Mouse (Mus musculus) mammary gland, adult 2 months (tissue): ENCODE results near the gene Epop. TPM values are rescaled to one million over a fixed set of nuclear protein-coding genes. Genes with fewer than 3 reads are reported as not detected.

Experiments used
- polyA plus RNA-seq: library from polyadenylated mRNA; depleted of rRNA; stranded (reverse); fragments of >200 nt; gene quantifications from 2 replicates; pipeline ENCODE4 v1.2.3, GENCODE M21; 2012; ENCODE audit warnings: low replicate concordance; rRNA removed

Epop gene
- 1.5 and 8.0 TPM in 2 replicates for polyA plus RNA-seq

DNA sequence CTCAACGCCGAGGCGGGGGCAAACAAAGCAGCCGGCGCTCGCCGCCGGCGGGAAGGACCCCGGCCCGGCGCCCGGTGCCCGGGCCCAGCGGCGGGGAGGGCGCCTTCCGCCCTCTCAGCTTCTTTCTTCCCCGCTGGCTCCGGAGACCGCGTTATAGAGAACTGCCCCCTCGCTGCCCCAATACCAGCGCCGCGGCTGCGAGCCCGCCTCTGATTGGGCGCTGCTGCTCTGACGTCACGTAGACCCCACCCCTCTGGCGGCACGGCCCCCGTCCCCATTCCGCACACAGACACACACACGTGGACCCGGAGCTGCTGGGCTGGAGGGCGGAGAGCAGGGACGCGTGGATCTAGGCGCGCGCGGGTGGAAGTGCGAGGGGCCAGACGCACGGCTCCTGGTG lies at the start of gene Epop:
TSS of gene Epop (minus strand) at position 127 of the 400 bp plus-strand sequence.

DNA sequence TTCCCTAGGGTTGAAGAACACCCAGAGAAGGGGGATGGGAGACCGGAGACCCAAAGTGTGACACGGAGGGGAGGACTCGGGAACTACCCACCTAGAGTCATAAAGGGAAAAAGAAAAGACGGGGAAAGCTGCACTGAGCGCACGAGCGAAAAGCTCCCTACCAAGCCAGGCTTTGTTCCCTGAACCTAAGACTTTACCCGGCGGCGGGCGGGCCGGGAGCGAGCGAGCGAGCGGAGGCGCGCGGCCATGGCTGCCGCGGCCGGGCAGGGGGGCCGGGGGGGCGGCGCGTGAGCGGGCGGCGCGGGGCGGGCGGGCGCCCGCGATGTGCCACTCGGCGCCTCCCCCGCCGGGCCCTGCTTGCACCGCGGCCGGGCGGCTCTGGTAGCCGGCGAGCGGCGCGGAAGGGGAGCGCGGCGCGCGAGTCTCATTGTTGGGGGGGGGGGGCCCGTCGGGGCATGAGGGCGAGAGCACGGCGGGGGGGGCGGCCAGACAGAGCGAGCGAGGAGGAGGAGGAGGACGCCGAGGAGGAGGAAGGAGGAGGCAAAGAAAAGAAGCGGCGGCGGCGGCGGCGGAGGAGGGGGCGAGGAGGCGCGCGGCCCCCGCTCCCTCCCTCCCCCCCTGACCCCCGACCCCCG lies 33.5 kb upstream of the Epop start, which contains the start of gene Mllt6:
TSS of gene Mllt6 (plus strand) at position 522 of the 635 bp plus-strand sequence.

Other genes starting within 250 kb of the Epop start
- gene Arhgap23, start 214.2 kb downstream of the Epop start, polyA plus RNA-seq: 33.3 and 64.7 TPM in 2 replicates
- not detected in 2 replicates for gene 4933428G20Rik, start 129.4 kb downstream of the Epop start, polyA plus RNA-seq
- 1.1 and 1.3 TPM in 2 replicates for gene Srcin1, start 53.5 kb downstream of the Epop start, polyA plus RNA-seq
- 51.8 and 137 TPM in 2 replicates for gene Mllt6, start 33.7 kb upstream of the Epop start, polyA plus RNA-seq
- 93.5 and 125 TPM in 2 replicates for gene Cisd3, start 56.1 kb upstream of the Epop start, polyA plus RNA-seq
- 46.3 and 90.5 TPM in 2 replicates for gene Pcgf2, start 70.8 kb upstream of the Epop start, polyA plus RNA-seq
- 295 and 441 TPM in 2 replicates for gene Psmb3, start 73.7 kb upstream of the Epop start, polyA plus RNA-seq
- gene Pip4k2b, start 115.0 kb upstream of the Epop start, polyA plus RNA-seq: 20.5 and 27.5 TPM in 2 replicates
- 7.0 and 10.5 TPM in 2 replicates for gene Cwc25, start 136.9 kb upstream of the Epop start, polyA plus RNA-seq
- gene 1700001P01Rik, start 146.2 kb upstream of the Epop start, polyA plus RNA-seq: not detected in 2 replicates
- gene Rpl23, start 152.7 kb upstream of the Epop start, polyA plus RNA-seq: 79.9 and 107 TPM in 2 replicates
- 143 and 183 TPM in 2 replicates for gene Lasp1, start 169.3 kb upstream of the Epop start, polyA plus RNA-seq
- 2.9 and 3.3 TPM in 2 replicates for gene B230217C12Rik, start 211.1 kb upstream of the Epop start, polyA plus RNA-seq